Mouse (Mus musculus) layer of hippocampus, adult 18-20 months (tissue): ENCODE measurements around the gene Olfr1344. TPM values are rescaled to one million over a fixed set of nuclear protein-coding genes. Genes with fewer than 3 reads are reported as not detected.
"Not testable (repeated sequence)": the region's sequence is repeated elsewhere in the genome, so short reads cannot be mapped to it uniquely, and the experiment has no call there.

Experiments used
- DNase-seq, 2 experiments: peaks; one replicate each; pipeline ENCODE4 v3.0.0; 2022; ENCODE audit warnings: low spot score in 2 of 2
- long read RNA-seq: library from polyadenylated mRNA; stranded (forward); transcript quantifications from one replicate; pipeline ENCODE4 v2.0.0, GENCODE M21; 2021
- total RNA-seq, 2 experiments: library from RNA; stranded (reverse); gene quantifications; 2 replicates each; pipeline ENCODE4 v1.2.3; 2021

Gene Olfr1344
- total RNA-seq: 1 to 10 TPM; 1.5 to 1.7 TPM
- long read RNA-seq: 0 reads

GRCm38 (mm10) chr7:6438388-6438787, at the start of gene Olfr1344:
Gene Olfr1344, plus strand, starts transcription at chr7:6438688.
- DNase-seq: no peak

GRCm38 (mm10) chr7:6388971-6389370, 49.5 kb upstream of the Olfr1344 start:
- DNase-seq: no peak

GRCm38 (mm10) chr7:6389449-6389848, 49.0 kb upstream of the Olfr1344 start:
- no peak for DNase-seq

GRCm38 (mm10) chr7:6397996-6398975, 40.2 kb upstream of the Olfr1344 start, which contains the start of gene Smim17:
Gene Smim17, plus strand, starts transcription at chr7:6398715.
- DNase-seq: peak; percentile 74 to 84

GRCm38 (mm10) chr7:6410043-6410442, 28.4 kb upstream of the Olfr1344 start, which contains the start of gene Gm20715:
Gene Gm20715, plus strand, starts transcription at chr7:6410277.
- peak; percentile 25 to 80 for DNase-seq

GRCm38 (mm10) chr7:6414626-6415441, 23.7 kb upstream of the Olfr1344 start:
- DNase-seq: peak; percentile 24 to 38

- no peak for DNase-seq
These were observed 23.1 kb upstream of the Olfr1344 start for GRCm38 (mm10) chr7:6415442-6415787.

GRCm38 (mm10) chr7:6419894-6420293, 18.6 kb upstream of the Olfr1344 start:
- DNase-seq: peak in 1 of 2 experiments; percentile 46

- no peak for DNase-seq
These were observed 9.1 kb upstream of the Olfr1344 start for GRCm38 (mm10) chr7:6429381-6429780.

- peak in 1 of 2 experiments; percentile 29 for DNase-seq
These were observed 8.1 kb upstream of the Olfr1344 start for GRCm38 (mm10) chr7:6430342-6430741.

GRCm38 (mm10) chr7:6441173-6441572, 2.7 kb downstream of the Olfr1344 start:
- no peak for DNase-seq

- DNase-seq: no peak
These were observed 9.3 kb downstream of the Olfr1344 start for GRCm38 (mm10) chr7:6447771-6448170.

GRCm38 (mm10) chr7:6455868-6456267, 17.4 kb downstream of the Olfr1344 start, which contains the start of gene Olfr1336:
Gene Olfr1336, plus strand, starts transcription at chr7:6456168.
- DNase-seq: no peak

- no peak for DNase-seq
These were observed 17.9 kb downstream of the Olfr1344 start for GRCm38 (mm10) chr7:6456399-6456798.

- no peak for DNase-seq
These were observed 28.5 kb downstream of the Olfr1344 start, which contains the start of gene Olfr1346 for GRCm38 (mm10) chr7:6466951-6467350. Gene Olfr1346, plus strand, starts transcription at chr7:6467101.

- DNase-seq: not testable (repeated sequence)
These were observed 39.1 kb downstream of the Olfr1344 start for GRCm38 (mm10) chr7:6477633-6478032.

GRCm38 (mm10) chr7:6486841-6487240, 48.4 kb downstream of the Olfr1344 start, which contains the start of gene Olfr5:
Gene Olfr5, minus strand, starts transcription at chr7:6486941.
- no peak for DNase-seq
